ENCODE assay signal across 8 mouse cellular contexts in the genomic region with DNA sequence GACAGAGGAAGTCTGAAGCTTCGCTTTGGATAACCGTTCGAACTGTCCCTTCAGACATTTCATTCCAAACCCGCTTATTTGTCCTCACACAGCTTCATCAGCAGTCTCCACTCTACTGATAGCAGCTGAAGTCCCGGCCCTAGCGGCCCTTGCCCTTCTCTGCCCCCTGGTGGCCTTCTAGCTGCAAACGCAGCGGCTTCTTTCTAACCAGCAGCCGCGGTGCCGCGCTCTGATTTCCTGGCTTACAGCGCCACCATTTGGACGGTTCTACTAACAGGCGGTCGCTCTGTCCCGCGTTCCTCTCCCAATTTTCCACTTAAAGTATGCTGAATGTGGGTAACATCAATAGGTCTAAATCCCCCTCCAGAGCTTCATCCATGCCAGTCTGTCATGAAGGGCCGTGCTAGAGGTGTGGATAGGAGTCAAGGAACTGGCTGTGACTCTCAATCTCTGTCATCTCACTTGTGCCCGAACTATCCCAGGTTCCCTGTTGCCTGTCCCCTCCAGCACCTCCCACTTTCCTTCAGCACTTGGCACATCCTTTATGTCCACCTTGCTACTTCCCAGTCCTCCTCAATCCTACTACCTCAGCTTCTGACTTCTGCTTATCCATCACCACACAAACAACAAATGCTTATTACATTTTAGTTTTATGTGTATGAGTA. TPM values are rescaled to one million over a fixed set of nuclear protein-coding genes. Genes with fewer than 3 reads are reported as not detected.
DNase-seq lines count a peak whose midpoint lies in the region; ATAC-seq and TF ChIP-seq lines count a peak whose summit lies in the region.

No protein-coding gene starts in this region.

- no peak overlapping the region for H3K4me3 ChIP-seq in cortical plate, adult 2 months (ENCODE audit: insufficient read depth, low read length)

- no peaks in the 10 kb centered on the region for H3K4me1 ChIP-seq in cortical plate, adult 2 months (ENCODE audit: control insufficient read depth, insufficient read depth, low read length)

- no peak overlapping the region for H3K27ac ChIP-seq in cortical plate, adult 2 months (ENCODE audit: insufficient read depth, low read length)

- ATAC-seq in activated CD4-positive, CD25-positive, alpha-beta regulatory T cell, adult 4 months: peak; percentile 82
- peak; percentile 100 for ATAC-seq in megakaryocyte progenitor cell, adult 5-6 weeks (replicated peaks; ENCODE audit: poor library complexity)

- no peak for TF ChIP-seq POLR2A in cortical plate, adult 2 months (IDR thresholded peaks at IDR 0.05; ENCODE audit: extremely low read depth, insufficient read depth, low read length)

- DNase-seq in gastrocnemius, postnatal 10 days: peak; percentile 97
- DNase-seq in induced T-regulatory cell, adult 2 months (ENCODE audit: low read depth): peak; percentile 95
- DNase-seq in left cerebral cortex, adult 8-10 months (ENCODE audit: low spot score in 2 of 2): peak; percentile 77 to 79
- peak; percentile 94 to 96 for DNase-seq in right cerebral cortex, postnatal 10 days (ENCODE audit: low spot score in 2 of 2)
- peak; percentile 96 for DNase-seq in urinary bladder, postnatal 14 days (ENCODE audit: low spot score)

- TF ChIP-seq CTCF in cortical plate, adult 2 months (IDR thresholded peaks at IDR 0.05; ENCODE audit: extremely low read depth, insufficient read depth, low read length): peak; percentile 98

RNA-seq across cellular contexts. Expression of gene Eif4b, which starts 7.8 kb away (rescaled TPM):
- 100 to 1,000 TPM in 1 of 2 experiments, 10 to 100 TPM in 1; 87.7 to 132 TPM for polyA plus RNA-seq in activated CD4-positive, CD25-positive, alpha-beta regulatory T cell, adult 4 months (2017; shearing (Covaris generic))
- polyA plus RNA-seq in cortical plate, adult 2 months (2012; rRNA removed): 100 and 107 TPM in 2 replicates
- 100 to 1,000 TPM; 151 to 152 TPM for total RNA-seq in gastrocnemius, postnatal 10 days (2021)
- 100 to 1,000 TPM; 191 to 203 (median 200) TPM for total RNA-seq in left cerebral cortex, adult 8-10 months (2022)
- total RNA-seq in megakaryocyte progenitor cell, adult 5-6 weeks (2015): 163 and 180 TPM in 2 replicates
- 394 and 459 TPM in 2 replicates for total RNA-seq in megakaryocyte progenitor cell, adult 5-6 weeks (2017)

RNA-seq across cellular contexts. Expression of gene Tns2, which starts 34.4 kb away (rescaled TPM):
- polyA plus RNA-seq in activated CD4-positive, CD25-positive, alpha-beta regulatory T cell, adult 4 months (2017; shearing (Covaris generic)): 1 to 10 TPM; 1.5 to 2.9 TPM
- 19.4 and 20.5 TPM in 2 replicates for polyA plus RNA-seq in cortical plate, adult 2 months (2012; rRNA removed)
- 10 to 100 TPM; 38.8 to 41.9 TPM for total RNA-seq in gastrocnemius, postnatal 10 days (2021)
- total RNA-seq in left cerebral cortex, adult 8-10 months (2022): 10 to 100 TPM; 23.3 to 29.5 (median 24.3) TPM
- not detected in 2 replicates for total RNA-seq in megakaryocyte progenitor cell, adult 5-6 weeks (2015)
- not detected in 2 replicates for total RNA-seq in megakaryocyte progenitor cell, adult 5-6 weeks (2017)

RNA-seq across cellular contexts. Expression of gene Krt18, which starts 37.8 kb away (rescaled TPM):
- not detected for polyA plus RNA-seq in activated CD4-positive, CD25-positive, alpha-beta regulatory T cell, adult 4 months (2017; shearing (Covaris generic))
- 0.30 and 0.46 TPM in 2 replicates for polyA plus RNA-seq in cortical plate, adult 2 months (2012; rRNA removed)
- 1 to 10 TPM; 1.5 to 2.5 TPM for total RNA-seq in gastrocnemius, postnatal 10 days (2021)
- 1 to 10 TPM in 2 of 4 experiments, under 1 TPM in 2; 0.26 to 2.5 (median 1.3) TPM for total RNA-seq in left cerebral cortex, adult 8-10 months (2022)
- 7.9 and 11.8 TPM in 2 replicates for total RNA-seq in megakaryocyte progenitor cell, adult 5-6 weeks (2015)
- 12.0 and 14.6 TPM in 2 replicates for total RNA-seq in megakaryocyte progenitor cell, adult 5-6 weeks (2017)

Comparison
In these comparisons a context has a peak if more than half of its experiments do, and no peak if none do; other contexts are left out.
1. RNA of gene Tns2, which starts 34.4 kb away (total RNA-seq): 38.8 to 41.9 TPM in gastrocnemius, postnatal 10 days and 23.3 to 29.5 TPM in left cerebral cortex, adult 8-10 months; not detected in megakaryocyte progenitor cell, adult 5-6 weeks; every median in the first group is over 10 times any median in the second.
2. Peak in every context shown above with its lines, with median percentiles within 50 percentile points of each other: DNase-seq.